Mouse (Mus musculus): ENCODE measurements at regions not wholly inside any gene's neighbourhood (a gene's known extent, or its start where the extent isn't known, plus 50 kb on each side); places are given as distances from the start of the nearest gene placed in this dataset.

GRCm38 (mm10) chr9:11276966-11277365 is 372.4 kb upstream of the Cntn5 start:
- no peaks in the 10 kb centered on the region for H3K27me3 ChIP-seq (ENCODE audit: control insufficient read depth, insufficient read depth, insufficient read length)
- no peak overlapping the region for H3K4me2 ChIP-seq (ENCODE audit: low read depth)
- H3K79me2 ChIP-seq (ENCODE audit: control insufficient read depth, insufficient read depth), result no peaks in the 10 kb centered on the region
- no peak overlapping the region for H3ac ChIP-seq (ENCODE audit: control insufficient read depth, insufficient read length)
- H3K36me3 ChIP-seq (ENCODE audit: control insufficient read depth, insufficient read depth), result no peaks in the 10 kb centered on the region
- TF ChIP-seq MYOG (IDR thresholded peaks at IDR 0.05; ENCODE audit: control insufficient read depth in 1 of 3, insufficient read depth in 1 of 3, insufficient read length in 2 of 3, low read depth in 2 of 3) (no peak), USF1 (IDR thresholded peaks at IDR 0.05; ENCODE audit: low read depth) (no peak), MAX (IDR thresholded peaks at IDR 0.05; ENCODE audit: low read depth) (no peak), TCF3 (IDR thresholded peaks at IDR 0.05; ENCODE audit: insufficient read length, low read depth) (no peak), E2F4 (IDR thresholded peaks at IDR 0.05; ENCODE audit: insufficient read depth) (no peak), CEBPB (IDR thresholded peaks at IDR 0.05; ENCODE audit: insufficient read depth, poor library complexity, severe bottlenecking) (no peak), SRF (IDR thresholded peaks at IDR 0.05; ENCODE audit: control insufficient read depth, insufficient read length, low read depth) (no peak), REST (IDR thresholded peaks at IDR 0.05; ENCODE audit: insufficient read depth, insufficient read length) (no peak)
- no peak overlapping the region for H3K4me3 ChIP-seq

- TF ChIP-seq MAX (IDR thresholded peaks at IDR 0.05; ENCODE audit: low read depth) (no peak), USF1 (IDR thresholded peaks at IDR 0.05; ENCODE audit: low read depth) (no peak), SRF (IDR thresholded peaks at IDR 0.05; ENCODE audit: control insufficient read depth, insufficient read length, low read depth) (no peak), TCF12 (IDR thresholded peaks at IDR 0.05; ENCODE audit: insufficient read depth, poor library complexity, severe bottlenecking) (no peak), TCF3 (IDR thresholded peaks at IDR 0.05; ENCODE audit: insufficient read length, low read depth) (no peak), REST (IDR thresholded peaks at IDR 0.05; ENCODE audit: insufficient read depth, insufficient read length) (no peak), POLR2AphosphoS2 (IDR thresholded peaks at IDR 0.05; ENCODE audit: insufficient read length, low read depth) (no peak)
- Histone ChIP-seq H3K79me2 (ENCODE audit: control insufficient read depth, insufficient read depth) (no peaks in the 10 kb centered on the region), H3K4me2 (ENCODE audit: low read depth) (no peak overlapping the region), H3ac (ENCODE audit: control insufficient read depth, insufficient read length) (no peak overlapping the region), H3K27me3 (ENCODE audit: control insufficient read depth, insufficient read depth, insufficient read length) (no peaks in the 10 kb centered on the region), H3K36me3 (ENCODE audit: control insufficient read depth, insufficient read depth) (no peaks in the 10 kb centered on the region), H3K4me3 (no peak overlapping the region)
Measured at GRCm38 (mm10) chr9:11256848-11257247, 352.3 kb upstream of the Cntn5 start.

GRCm38 (mm10) chr9:11206829-11207228 is 302.3 kb upstream of the Cntn5 start:
- Histone ChIP-seq H3ac (ENCODE audit: control insufficient read depth, insufficient read length) (no peak overlapping the region), H3K4me3 (no peak overlapping the region), H3K36me3 (ENCODE audit: control insufficient read depth, insufficient read depth) (no peaks in the 10 kb centered on the region), H3K79me2 (ENCODE audit: control insufficient read depth, insufficient read depth) (no peaks in the 10 kb centered on the region), H3K27me3 (ENCODE audit: control insufficient read depth, insufficient read depth, insufficient read length) (no peaks in the 10 kb centered on the region), H3K4me2 (ENCODE audit: low read depth) (peak overlapping the region; percentile 69)
- no peak for TF ChIP-seq POLR2AphosphoS2 (IDR thresholded peaks at IDR 0.05; ENCODE audit: insufficient read length, low read depth)
- no peak for TF ChIP-seq SRF (IDR thresholded peaks at IDR 0.05; ENCODE audit: control insufficient read depth, insufficient read length, low read depth)
- no peak for TF ChIP-seq POLR2A (IDR thresholded peaks at IDR 0.05; ENCODE audit: insufficient read length, low read depth)
- no peak for TF ChIP-seq E2F4 (IDR thresholded peaks at IDR 0.05; ENCODE audit: insufficient read depth)
- no peak for TF ChIP-seq REST (IDR thresholded peaks at IDR 0.05; ENCODE audit: insufficient read depth, insufficient read length)
- 0 out of 2 replicates have a peak, but pooled peaks have one; percentile 16 for TF ChIP-seq CEBPB (IDR thresholded peaks at IDR 0.05; ENCODE audit: insufficient read depth, poor library complexity, severe bottlenecking)
- TF ChIP-seq MYOD1 (IDR thresholded peaks at IDR 0.05; ENCODE audit: control insufficient read depth in 1 of 3, insufficient read length in 2 of 3, low read depth in 2 of 3), result peak; percentile 74 to 94 (median 87)
- TF ChIP-seq USF1 (IDR thresholded peaks at IDR 0.05; ENCODE audit: low read depth), result peak; percentile 68
- peak; percentile 60 to 95 (median 94) for TF ChIP-seq MYOG (IDR thresholded peaks at IDR 0.05; ENCODE audit: control insufficient read depth in 1 of 3, insufficient read depth in 1 of 3, insufficient read length in 2 of 3, low read depth in 2 of 3)
- peak; percentile 79 for TF ChIP-seq TCF12 (IDR thresholded peaks at IDR 0.05; ENCODE audit: insufficient read depth, poor library complexity, severe bottlenecking)
- no peak for TF ChIP-seq MAX (IDR thresholded peaks at IDR 0.05; ENCODE audit: low read depth)
- TF ChIP-seq TCF3 (IDR thresholded peaks at IDR 0.05; ENCODE audit: insufficient read length, low read depth), result peak; percentile 52

- TF ChIP-seq REST (IDR thresholded peaks at IDR 0.05; ENCODE audit: insufficient read depth, insufficient read length), result no peak
- TF ChIP-seq TCF12 (IDR thresholded peaks at IDR 0.05; ENCODE audit: insufficient read depth, poor library complexity, severe bottlenecking), result no peak
- no peak for TF ChIP-seq MAX (IDR thresholded peaks at IDR 0.05; ENCODE audit: low read depth)
- TF ChIP-seq CEBPB (IDR thresholded peaks at IDR 0.05; ENCODE audit: insufficient read depth, poor library complexity, severe bottlenecking), result peak; percentile 77; the same call in 1 of the 2 replicates
- TF ChIP-seq MYOD1 (IDR thresholded peaks at IDR 0.05; ENCODE audit: control insufficient read depth in 1 of 3, insufficient read length in 2 of 3, low read depth in 2 of 3), result no peak
- no peak for TF ChIP-seq E2F4 (IDR thresholded peaks at IDR 0.05; ENCODE audit: insufficient read depth)
- Histone ChIP-seq H3K79me2 (ENCODE audit: control insufficient read depth, insufficient read depth) (no peaks in the 10 kb centered on the region), H3K36me3 (ENCODE audit: control insufficient read depth, insufficient read depth) (no peaks in the 10 kb centered on the region), H3ac (ENCODE audit: control insufficient read depth, insufficient read length) (no peak overlapping the region), H3K27me3 (ENCODE audit: control insufficient read depth, insufficient read depth, insufficient read length) (no peaks in the 10 kb centered on the region), H3K4me2 (ENCODE audit: low read depth) (peak overlapping the region; percentile 48), H3K4me3 (no peak overlapping the region)
Measured at GRCm38 (mm10) chr9:11206267-11206666, 301.7 kb upstream of the Cntn5 start.

DNA sequence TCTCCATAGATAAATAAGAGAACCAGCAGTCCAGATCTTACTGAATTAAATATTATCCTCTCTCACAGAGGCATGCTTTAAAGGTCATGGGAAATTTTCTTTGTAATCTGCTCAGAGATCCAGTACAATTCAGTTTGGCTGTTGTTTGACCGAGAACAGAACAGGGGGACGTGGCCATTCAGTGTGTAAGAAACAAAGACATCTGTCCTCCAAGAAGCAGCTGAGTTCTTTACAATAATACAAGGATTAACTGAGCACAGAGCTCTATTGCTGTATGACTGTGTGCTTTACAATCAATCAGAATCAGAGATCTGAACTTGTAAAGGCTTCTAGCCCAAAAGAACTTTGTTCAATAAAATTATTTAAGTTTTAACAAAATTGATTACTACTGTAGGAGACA is 287.6 kb upstream of the Cntn5 start:
- no peaks in the 10 kb centered on the region for H3K79me2 ChIP-seq (ENCODE audit: control insufficient read depth, insufficient read depth)
- H3K36me3 ChIP-seq (ENCODE audit: control insufficient read depth, insufficient read depth), result no peaks in the 10 kb centered on the region
- H3K4me3 ChIP-seq, result no peak overlapping the region
- H3K27me3 ChIP-seq (ENCODE audit: control insufficient read depth, insufficient read depth, insufficient read length), result no peaks in the 10 kb centered on the region
- no peak overlapping the region for H3K4me2 ChIP-seq (ENCODE audit: low read depth)
- TF ChIP-seq SRF (IDR thresholded peaks at IDR 0.05; ENCODE audit: control insufficient read depth, insufficient read length, low read depth) (no peak), E2F4 (IDR thresholded peaks at IDR 0.05; ENCODE audit: insufficient read depth) (no peak), USF1 (IDR thresholded peaks at IDR 0.05; ENCODE audit: low read depth) (no peak)
- H3ac ChIP-seq (ENCODE audit: control insufficient read depth, insufficient read length), result no peak overlapping the region
